Mouse (Mus musculus): ENCODE measurements at regions not wholly inside any gene's neighbourhood (a gene's known extent, or its start where the extent isn't known, plus 50 kb on each side); places are given as distances from the start of the nearest gene placed in this dataset.

DNA sequence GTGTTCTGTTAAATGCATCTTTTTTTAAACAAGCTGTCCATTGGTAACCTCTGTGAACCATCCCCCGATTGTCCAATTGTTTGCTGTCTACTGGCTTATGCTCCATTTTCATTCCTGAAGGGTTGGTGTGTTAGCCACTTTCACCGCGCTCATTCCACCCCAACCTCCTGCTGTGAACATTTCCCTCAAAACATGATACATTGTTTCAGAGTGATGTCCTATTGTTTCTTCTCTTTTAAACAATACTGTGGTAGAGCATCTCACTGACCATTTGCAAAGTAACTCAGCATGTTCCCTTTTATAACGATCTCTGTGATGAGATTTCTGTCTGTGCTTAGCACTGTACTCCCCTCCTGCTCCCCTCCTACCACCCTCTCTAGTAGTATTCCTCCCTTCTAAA is 240.1 kb downstream of the Irs2 start:
- DNase-seq (ENCODE audit: low read depth, low spot score) = no peak

DNA sequence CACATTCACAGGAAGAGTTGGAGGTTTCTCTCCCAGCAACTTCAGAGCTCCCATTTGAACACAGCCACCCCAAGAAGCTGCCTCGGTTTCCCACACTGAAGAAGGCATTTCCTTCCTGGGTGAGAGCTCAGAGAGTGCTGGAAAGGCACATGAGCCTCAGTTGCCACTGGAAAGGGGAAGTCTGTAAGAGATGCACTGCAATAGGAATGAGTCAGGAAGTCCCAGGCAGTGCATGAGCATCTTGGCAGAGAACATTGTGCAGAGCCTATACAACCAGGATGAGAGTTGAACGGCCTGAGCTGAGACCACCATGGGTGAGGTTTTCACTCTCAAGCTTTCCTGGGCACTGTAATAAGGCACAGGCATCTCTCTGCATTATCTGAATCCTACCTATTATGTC is 244.4 kb downstream of the Irs2 start:
- no peak for DNase-seq (ENCODE audit: low read depth, low spot score)

DNA sequence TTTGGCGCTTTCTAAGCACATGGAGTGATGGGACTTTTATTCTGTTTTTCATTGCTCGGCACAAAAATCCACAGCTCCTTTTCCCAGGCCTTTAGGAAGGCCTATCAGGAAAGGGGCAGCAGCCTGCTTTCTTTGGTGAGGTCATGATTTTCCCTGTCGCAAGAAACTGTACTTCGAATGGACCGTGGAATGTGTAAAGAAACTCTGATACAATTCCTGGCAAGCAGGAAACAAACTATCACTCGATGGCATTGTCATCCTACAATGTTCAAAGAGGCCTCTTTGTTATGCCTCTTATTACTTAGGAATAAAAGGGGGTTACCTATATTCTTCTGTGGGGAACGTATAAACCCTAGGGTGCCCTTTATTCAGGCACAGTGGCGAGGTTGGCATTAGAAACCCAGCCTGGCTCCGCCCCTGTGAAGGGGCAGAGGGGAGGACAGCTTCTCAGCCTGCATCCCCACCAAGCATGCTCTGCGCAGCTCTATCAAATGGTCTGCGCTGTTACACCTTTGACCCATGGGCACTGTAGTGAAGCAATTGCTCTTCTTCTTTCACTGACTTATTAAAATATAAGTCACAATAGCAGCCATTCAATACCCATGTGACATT is 246.5 kb downstream of the Irs2 start:
- no peak for DNase-seq (ENCODE audit: low read depth, low spot score)

DNA sequence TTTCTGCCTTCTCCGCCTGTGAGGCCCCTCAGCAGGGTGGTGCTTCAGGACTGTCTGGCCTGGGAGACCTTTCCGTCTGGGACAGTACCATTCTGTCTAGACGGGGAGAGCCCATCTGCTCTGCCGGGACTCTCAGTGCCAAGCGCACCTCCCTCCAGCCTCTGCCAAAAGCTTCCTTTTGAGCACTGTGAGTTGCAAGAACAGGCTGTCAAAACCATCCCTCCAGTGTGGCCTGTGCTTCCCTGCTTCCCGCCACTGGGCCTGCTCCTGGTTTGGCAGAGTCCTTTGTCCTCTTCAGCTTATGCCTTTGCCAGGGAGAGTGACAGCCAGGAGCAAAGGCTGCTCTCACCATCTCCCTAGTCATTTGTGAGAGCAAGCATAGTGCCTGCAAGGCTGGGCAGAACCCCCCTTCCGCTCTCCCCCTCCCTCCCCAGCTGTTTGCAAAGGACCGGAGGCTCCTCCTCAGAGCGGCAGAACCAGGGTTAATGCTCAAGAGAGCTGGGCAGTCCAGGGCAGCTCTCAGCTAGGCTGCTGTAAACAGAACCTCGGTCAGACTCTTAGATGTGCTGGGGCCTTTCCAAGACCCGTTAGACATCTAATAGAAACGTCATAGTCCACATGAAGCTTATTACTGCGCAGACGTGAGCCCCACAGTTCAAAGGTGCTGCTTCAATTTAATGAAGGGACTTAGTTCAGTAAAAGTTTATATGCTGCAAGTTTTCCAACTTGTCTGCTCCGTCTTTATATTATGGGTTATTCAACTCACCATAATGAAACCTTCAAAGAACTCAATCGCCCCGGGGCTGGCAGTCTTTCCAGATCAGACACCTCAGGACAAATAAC is 247.2 kb downstream of the Irs2 start:
- DNase-seq (ENCODE audit: low read depth, low spot score) = peak; percentile 49

DNA sequence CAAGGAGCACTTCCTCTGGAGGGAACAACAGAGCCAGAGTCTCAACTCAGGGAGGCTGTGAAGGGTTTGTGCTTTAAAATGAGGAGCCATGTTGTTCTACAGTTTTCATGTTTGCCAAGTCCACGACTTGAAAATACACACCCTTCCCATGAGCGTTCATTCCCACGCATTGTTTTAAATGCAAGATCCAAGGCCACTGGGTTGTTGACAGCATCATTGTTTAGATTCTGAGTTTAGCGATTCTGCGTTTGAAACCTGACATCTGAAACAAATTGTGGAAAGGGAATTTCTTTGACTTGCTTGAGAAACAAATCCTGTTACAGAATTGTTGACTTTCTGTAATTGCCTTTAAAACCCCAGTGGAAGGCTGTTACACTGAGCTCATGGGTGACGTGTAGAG is 248.0 kb downstream of the Irs2 start:
- DNase-seq (ENCODE audit: low read depth, low spot score) = no peak

DNA sequence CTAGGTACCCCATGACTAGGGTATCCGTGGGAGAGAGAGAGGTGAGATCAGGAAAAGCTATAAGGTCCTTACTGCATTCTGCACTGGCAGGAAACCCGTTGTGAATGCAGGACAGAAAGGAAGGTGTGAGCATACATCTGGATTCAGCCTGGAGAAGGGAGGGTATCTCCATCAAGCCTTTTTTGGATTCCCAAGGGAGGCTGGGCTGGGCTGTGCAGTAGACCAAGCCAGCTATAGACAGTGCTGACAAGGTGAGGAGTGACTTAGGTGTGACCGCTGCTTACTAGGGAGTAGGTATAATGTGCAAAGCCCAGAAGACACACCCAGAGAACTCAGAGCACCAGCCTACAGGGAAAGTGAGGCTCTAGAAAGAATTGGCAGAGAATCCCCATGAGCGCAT is 250.1 kb downstream of the Irs2 start:
- DNase-seq (ENCODE audit: low read depth, low spot score) = no peak

DNA sequence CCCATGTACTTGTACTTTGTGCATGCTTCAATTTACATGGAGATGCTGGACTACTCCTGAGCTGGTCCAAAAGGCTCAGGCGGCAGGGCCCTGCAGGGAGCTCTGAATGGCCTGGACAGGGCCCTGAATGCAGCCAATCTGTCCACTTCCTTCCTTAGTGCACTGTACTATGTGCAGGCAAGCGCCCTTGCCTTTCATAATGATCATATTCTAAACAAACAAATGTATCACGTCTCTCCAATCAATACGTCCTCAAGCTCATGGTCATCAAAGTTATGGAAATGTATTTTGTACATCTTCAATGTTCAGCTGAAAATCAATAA is 253.3 kb downstream of the Irs2 start:
- DNase-seq (ENCODE audit: low read depth, low spot score) = no peak

DNA sequence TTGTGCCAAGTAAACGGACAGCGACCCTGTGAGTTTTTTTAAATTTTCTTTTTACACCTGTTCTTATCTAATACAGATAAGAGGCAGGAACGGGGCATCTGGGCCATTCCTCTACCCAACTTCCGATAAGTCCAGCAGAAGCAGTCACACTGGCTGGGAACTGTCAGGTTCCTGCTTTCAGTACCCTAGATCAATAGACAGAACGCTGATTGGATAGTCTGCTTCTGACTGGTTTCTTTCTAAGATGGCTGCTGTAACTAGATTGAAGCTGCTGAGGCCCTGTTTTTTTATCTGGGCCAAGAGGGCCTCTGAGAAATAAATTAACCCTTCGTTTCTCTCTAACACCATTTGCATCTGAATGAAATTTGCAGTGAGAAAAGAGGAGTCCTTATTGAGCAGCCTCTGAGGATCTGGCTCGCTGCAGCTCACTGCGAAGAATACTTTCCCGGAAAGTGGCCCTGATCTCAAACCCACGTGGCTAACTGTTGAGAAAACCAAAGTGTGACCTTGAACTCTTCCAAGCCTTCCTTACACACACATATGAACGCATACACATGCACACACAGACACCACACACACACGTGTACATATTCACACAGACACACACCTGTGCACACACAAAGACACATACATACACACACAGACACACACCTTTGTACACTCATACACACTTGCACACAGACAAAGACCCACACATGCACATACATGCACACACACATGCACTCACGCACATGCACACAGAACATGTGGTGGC is 253.8 kb downstream of the Irs2 start:
- DNase-seq (ENCODE audit: low read depth, low spot score) = no peak

DNA sequence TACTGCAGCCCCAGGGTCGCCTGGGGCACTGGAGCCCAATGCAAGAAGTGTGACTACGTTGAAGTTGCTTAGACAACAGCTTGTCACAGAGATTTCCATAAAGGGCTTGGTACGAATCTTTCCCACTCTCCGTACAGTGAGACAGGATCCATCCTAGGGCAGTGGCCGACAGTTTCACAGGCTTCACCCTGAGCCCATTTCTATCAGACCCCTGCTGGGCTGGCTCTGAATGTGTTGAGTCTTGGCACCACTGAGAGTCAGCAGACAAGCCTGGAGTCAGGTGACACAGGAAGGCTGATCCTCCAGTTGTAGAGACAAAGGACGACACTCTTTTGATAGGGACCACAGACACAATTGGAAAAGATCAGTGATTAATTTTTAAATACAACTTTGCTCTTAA is 255.2 kb downstream of the Irs2 start:
- DNase-seq (ENCODE audit: low read depth, low spot score) = no peak

DNA sequence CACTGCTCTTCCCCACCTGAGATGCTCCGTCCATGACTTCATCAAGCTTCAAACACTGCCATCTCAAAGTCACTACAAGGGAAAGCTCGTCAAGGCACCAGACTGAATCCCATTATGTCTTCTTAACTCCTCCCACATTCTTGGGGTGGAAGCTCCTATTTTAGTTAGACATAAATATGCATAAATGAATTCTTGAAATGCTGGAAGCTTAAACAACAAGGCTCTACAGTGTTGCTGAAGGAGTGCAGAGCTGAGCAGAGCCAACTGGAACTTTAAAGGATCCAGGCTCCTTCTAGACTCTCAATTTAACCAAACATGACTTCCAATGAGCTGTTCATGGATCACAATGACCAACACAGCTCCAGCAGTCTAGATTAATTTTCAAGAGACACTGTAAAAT is 261.1 kb downstream of the Irs2 start:
- DNase-seq (ENCODE audit: low read depth, low spot score) = no peak

DNA sequence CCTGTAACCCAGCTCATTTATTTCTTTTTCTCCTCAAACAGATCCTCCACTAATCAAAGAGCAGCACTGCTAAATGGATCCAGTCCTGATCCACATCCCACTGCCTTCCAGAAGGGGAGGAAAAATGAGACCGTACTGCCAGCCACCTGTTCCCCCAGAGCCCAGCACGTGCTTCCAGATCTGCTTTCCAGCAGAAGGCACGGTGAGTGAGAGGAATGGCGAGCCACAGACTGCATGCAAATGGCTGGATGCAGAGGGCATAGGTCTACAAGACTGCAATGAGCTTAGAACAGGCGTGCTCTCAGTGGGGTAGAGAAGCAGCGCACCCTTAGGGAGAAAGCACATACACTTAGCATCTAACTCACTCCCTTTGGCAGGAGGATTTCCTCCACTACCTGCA is 265.0 kb downstream of the Irs2 start:
- DNase-seq (ENCODE audit: low read depth, low spot score) = no peak

DNA sequence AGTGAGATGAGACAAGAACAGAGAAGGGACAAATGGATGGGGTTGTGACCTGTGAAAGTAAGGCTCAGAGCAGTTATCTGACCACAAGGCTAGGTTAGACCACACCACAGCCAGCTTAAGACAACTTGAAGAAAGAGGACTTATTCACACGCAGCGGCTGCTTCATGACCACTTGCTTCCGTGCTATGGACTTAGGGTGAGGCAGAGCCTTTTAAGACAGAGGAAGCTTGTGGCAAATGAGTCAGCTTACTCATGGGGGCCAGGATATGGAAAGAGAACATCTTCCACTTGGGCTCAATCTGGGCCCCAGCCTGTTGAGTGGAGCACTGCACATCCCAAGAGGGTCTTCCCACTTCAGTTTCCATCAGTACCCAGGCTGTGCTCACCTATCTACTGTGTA is 267.4 kb downstream of the Irs2 start:
- DNase-seq (ENCODE audit: low read depth, low spot score) = no peak

DNA sequence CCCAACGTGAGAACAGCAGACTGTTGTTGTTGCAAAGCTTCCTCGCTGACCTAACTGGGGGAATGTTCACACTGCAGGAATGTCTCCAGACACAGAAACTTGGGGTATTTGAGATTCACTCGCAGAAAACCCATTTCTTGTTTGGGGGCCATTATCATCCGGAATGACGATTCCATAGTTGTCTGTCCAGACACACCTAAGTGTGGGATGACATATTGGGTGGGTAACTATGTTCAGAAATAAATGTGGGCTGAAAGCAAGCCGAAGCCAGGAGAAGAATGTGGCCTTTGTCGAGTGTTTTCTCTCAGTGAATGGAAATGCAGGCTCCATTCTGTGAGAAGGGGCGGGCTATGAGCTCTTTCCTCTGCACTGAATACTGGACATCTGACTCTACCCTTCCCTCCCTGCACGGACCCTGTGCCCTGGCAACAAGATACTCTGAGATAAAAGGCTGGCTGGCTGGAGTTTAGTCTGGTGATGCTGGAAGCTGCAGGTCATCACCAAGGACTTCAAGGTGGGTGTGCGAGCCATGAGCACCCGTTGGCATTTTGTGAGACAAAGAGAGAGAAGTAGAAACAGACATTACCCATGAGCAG is 269.7 kb downstream of the Irs2 start:
- DNase-seq (ENCODE audit: low read depth, low spot score) = no peak

DNA sequence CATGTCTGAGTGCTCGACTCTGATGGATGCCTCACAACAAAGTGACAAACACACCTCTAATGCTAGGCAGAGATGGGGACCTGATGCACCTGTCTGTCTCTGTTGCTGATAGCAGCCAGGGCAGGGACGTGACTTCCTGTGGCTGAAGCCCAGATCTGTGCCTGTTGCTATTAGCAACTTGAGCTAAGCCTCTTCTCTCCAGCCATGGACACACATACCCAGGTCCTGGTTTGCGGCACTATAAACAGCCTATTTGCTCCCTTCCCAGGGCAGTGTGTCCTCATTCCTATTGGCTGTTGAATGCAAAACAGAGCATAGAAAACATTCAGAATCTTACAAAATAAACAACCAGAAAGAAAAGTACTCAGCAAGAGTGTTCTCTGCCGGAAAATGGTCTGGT is 273.5 kb downstream of the Irs2 start:
- no peak for DNase-seq (ENCODE audit: low read depth, low spot score)

DNA sequence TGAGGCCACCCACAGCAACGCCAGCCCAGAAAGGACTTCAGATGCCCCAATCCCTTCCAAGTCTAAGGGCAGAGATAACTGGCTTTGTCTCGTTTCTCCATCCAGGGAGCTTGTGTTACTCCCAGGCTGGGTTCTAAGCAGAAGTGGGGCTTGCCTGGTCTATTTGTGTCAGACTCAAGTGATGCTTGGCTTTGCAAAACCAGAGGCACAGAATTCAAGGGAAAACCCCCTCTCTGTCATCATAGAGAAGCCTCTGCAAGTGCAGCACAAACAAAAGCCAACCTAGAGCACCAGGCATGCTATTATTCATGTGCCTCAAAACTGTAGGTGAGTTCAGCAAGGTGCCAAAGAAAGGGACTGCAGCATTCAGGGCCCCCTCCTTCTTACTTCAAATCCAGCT is 284.9 kb downstream of the Irs2 start:
- no peak for DNase-seq (ENCODE audit: low read depth, low spot score)

DNA sequence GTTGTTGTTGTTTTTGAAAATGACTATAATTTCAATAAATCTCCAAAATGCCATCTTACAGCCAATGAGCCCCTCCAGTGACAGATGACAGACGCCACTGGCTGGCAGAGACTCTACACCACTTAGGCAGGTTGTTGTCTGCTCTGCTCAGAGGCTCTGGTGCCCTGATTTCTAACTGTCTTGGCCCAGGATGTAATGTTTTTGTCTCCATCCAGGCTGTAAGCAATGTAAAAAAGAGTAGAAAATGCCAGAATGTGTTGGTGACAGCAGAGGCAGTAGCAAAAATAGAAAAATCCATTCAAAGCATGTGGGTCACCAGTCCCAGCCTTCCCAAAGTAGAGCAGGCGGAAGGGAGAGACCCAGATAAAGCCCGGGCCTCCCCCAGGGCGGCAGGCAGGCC is 285.5 kb downstream of the Irs2 start:
- DNase-seq (ENCODE audit: low read depth, low spot score) = no peak

DNA sequence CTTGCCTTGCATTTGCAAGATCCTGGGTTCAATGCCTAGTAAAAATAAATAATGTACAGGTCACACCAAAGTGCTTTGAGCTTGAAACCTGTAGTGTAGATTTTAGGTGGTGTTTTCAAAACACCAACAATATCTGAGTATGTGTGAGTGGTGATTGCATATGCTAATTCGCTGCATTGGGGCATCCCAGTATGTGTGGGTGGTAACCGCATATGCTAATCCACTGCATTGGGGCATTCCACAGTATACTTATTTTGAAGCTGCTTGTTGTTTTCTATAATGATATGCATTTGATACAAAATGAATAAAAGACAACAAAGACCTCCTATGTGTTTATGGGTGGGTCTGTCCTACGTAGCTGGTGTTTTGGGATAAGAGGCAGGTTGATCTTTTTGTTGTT is 285.9 kb downstream of the Irs2 start:
- DNase-seq (ENCODE audit: low read depth, low spot score) = no peak

DNA sequence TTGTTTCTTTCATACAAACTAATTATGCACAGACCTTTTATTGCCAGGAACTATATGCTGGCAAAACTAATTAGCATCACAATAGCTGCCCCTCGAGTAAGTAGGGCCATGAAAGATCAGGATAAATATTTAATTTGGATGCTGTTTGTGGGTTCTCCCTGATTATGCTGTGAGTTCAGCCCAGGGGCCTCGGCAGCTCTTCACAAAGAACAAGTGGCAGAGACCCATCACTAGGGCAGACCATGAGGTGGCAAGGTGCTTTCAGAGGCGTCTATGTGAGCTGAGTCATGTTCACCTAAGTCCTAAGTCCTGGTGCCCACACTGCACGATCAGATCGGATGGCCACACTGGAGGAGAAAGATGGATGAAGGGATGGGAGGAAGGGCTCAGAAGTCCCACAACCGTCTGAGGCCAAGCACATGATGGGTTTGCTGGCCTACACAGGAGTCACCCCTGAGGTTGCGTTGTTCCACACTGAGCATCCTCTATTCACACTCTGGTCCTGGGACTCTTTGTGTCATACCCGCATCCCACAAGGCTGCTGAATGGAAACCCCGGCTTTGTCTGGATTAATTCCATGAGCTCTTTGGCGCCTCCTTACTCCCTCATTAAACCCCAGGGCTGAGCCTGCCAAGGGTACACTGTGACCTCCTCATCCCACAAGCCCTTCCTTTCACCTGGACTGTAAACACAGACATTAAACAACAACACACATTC is 287.0 kb downstream of the Irs2 start:
- DNase-seq (ENCODE audit: low read depth, low spot score) = no peak

DNA sequence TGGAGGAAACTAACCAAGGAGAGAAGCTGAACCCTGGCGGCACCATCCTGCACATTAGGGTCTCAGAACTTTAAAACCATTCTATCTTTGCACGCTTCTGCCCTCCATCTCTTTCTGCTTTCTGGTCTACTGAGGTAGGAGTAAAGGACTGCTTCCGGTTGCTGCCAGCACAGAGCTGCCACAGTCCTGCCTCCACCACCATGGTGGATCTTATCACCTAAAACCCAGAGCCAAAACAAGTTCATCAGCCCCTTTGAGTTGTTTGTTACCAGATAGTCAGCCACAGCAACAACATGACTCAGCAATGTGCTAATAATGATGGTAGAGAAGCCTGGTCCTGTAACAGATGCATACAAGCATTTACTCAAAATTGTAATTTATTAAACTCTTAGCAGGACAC is 287.9 kb downstream of the Irs2 start:
- DNase-seq (ENCODE audit: low read depth, low spot score) = no peak

DNA sequence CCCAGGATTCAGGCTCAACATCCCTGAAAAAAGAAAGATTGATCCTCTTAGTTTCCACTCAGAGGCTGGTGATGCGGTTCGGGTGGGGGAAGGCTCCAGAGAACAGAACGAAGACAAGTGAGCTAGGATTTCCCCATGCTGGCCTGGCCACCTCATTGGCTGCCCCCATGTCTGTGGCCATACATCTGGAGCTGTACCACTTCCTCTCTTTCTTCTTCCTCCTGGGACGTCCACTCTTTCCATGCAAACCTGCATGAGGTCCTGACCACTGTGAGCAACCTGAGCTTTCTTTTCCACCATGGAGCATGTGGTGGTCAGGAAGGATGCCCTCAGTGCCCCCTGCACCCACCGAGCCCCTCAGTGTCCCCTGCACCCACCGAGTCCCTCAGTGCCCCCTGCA is 288.8 kb downstream of the Irs2 start:
- DNase-seq (ENCODE audit: low read depth, low spot score) = no peak

DNA sequence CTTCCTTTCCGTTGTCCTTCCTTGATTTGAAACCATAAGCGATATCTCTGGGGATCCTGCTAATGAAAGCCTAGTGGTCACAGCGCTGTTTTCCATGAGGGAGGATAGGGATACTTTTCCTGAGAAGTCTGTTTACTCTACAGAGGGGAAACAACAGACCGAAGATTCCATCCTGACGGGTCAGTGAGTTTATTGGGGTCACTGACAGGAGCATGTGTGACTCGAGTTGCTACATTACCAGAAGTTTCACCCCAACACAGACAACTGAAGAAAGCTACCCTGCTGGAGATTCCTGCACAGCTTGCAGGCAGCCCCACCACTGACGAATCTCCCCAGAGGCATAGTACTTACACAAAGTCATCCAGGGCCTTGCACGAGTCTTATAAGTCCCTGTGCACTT is 291.0 kb downstream of the Irs2 start:
- no peak for DNase-seq (ENCODE audit: low read depth, low spot score)

DNA sequence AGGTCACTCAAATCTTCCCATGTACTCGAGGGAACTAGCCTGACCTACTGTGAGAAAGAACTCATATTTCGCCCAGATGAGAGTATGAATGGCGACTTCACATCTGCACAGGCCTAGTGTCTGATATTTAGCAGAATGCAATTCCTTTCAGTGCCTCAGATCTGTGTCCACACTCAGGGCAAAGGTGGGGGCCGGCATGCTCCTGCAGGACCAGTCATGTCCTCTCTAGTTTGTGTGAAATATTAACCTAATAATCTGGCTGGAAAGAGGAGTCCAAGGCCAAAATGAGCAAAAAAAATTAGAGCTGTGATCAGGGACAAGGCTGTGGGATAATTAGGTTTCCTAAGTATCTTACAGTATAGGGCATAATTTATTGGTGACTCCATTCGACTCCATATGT is 292.1 kb downstream of the Irs2 start:
- no peak for DNase-seq (ENCODE audit: low read depth, low spot score)

Data from brain, embryonic 18.5 days (tissue).